Mouse (Mus musculus): Measurements from ENCODE around the gene Slc5a5.

Slc5a5 gene

GRCm38 (mm10) chr8:70852595-70853231, 39.8 kb downstream of the Slc5a5 start:
- no peak for DNase-seq

GRCm38 (mm10) chr8:70851837-70852236, 40.7 kb downstream of the Slc5a5 start:
- no peak for DNase-seq

GRCm38 (mm10) chr8:70850947-70851346, 41.6 kb downstream of the Slc5a5 start:
- no peak for DNase-seq

- DNase-seq, result no peak
Observed at GRCm38 (mm10) chr8:70850132-70850845, 42.3 kb downstream of the Slc5a5 start.

GRCm38 (mm10) chr8:70849333-70849990, 43.1 kb downstream of the Slc5a5 start:
- no peak for DNase-seq

GRCm38 (mm10) chr8:70846371-70847154, 46.0 kb downstream of the Slc5a5 start:
- DNase-seq, result no peak

- DNase-seq, result no peak
Observed at GRCm38 (mm10) chr8:70845108-70845507, 47.4 kb downstream of the Slc5a5 start.

- DNase-seq, result peak; percentile 85 to 90
Observed at GRCm38 (mm10) chr8:70844523-70844922, 48.0 kb downstream of the Slc5a5 start.

- DNase-seq, result no peak
Observed at GRCm38 (mm10) chr8:70843941-70844340, 48.6 kb downstream of the Slc5a5 start.

GRCm38 (mm10) chr8:70843214-70843773, 49.3 kb downstream of the Slc5a5 start:
- no peak for DNase-seq

- DNase-seq, result no peak
Observed at GRCm38 (mm10) chr8:70842484-70842883, 50.1 kb downstream of the Slc5a5 start.

GRCm38 (mm10) chr8:70841147-70842072, 51.1 kb downstream of the Slc5a5 start:
- peak; percentile 83 to 94 for DNase-seq

- no peak for DNase-seq
Observed at GRCm38 (mm10) chr8:70840590-70840989, 52.0 kb downstream of the Slc5a5 start.

GRCm38 (mm10) chr8:70839408-70840351, 52.9 kb downstream of the Slc5a5 start, which contains the start of gene Arrdc2:
Gene Arrdc2, minus strand, starts transcription at chr8:70839720.
- peak; percentile 94 to 100 for DNase-seq

GRCm38 (mm10) chr8:70838654-70839407, 53.7 kb downstream of the Slc5a5 start:
- DNase-seq, result peak; percentile 42 to 80

- no peak for DNase-seq
Observed at GRCm38 (mm10) chr8:70836666-70837065, 55.9 kb downstream of the Slc5a5 start.

- DNase-seq, result no peak
Observed at GRCm38 (mm10) chr8:70834071-70834470, 58.5 kb downstream of the Slc5a5 start.

- peak; percentile 46 to 52 for DNase-seq
Observed at GRCm38 (mm10) chr8:70833520-70833919, 59.0 kb downstream of the Slc5a5 start.

GRCm38 (mm10) chr8:70833018-70833482, 59.5 kb downstream of the Slc5a5 start:
- no peak for DNase-seq

All from cerebellum, adult 18-20 months (tissue).